Mouse (Mus musculus): ENCODE results near the gene Mrm2. TPM values are rescaled to one million over a fixed set of nuclear protein-coding genes. Genes with fewer than 3 reads are reported as not detected.

Mrm2 gene
- total and polyA plus RNA-seq, 3 experiments, result 10.9 to 12.5 (median 11.0) TPM

DNA sequence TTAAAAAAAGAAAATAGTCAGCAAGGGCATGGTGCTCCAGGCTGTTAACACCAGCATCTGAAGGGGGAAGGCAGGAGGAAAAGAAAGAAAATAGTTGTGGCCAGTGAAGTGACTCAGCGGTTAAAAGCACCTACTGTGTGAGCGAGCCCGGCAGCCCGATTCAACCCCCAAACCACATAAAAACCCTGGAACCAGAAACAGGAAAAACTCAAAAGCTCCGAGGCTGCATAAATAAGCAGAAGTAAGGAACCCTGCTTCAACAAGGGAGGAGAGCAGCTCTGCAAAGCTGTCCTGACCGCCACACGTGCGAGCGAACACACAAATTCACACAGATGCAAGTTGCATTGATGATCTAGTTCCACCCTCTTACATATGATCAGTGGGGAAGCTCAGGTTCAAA, 18.2 kb upstream of the Mrm2 start:
- Histone ChIP-seq H3K79me2 (replicated peaks; ENCODE audit: control insufficient read depth, insufficient read depth, low read length) (no peaks in the 10 kb centered on the region), H3K9ac (ENCODE audit: low read depth, low read length) (no peak overlapping the region), H3K36me3 (ENCODE audit: control insufficient read depth, insufficient read depth, low read length) (no peaks in the 10 kb centered on the region), H3K4me1 (ENCODE audit: control insufficient read depth, insufficient read depth, low read length) (no peaks in the 10 kb centered on the region), H3K27ac (no peak overlapping the region), H3K4me3 (no peak overlapping the region), H3K27me3 (ENCODE audit: control insufficient read depth, insufficient read depth, low read length) (no peaks in the 10 kb centered on the region)
- WGBS, result 84% methylated on average over 9 of the region's 9 CpGs
- no peak for DNase-seq
- TF ChIP-seq POLR2A (IDR thresholded peaks at IDR 0.05; ENCODE audit: insufficient read depth, low read depth, low read length) (no peak), CTCF (IDR thresholded peaks at IDR 0.05) (no peak), EP300 (IDR thresholded peaks at IDR 0.05; ENCODE audit: insufficient read depth, low read depth, low read length) (no peak)
- intact Hi-C loops (cut with DNase I), result no loop called here

- Histone ChIP-seq H3K27me3 (ENCODE audit: control insufficient read depth, insufficient read depth, low read length) (no peaks in the 10 kb centered on the region), H3K9ac (ENCODE audit: low read depth, low read length) (no peak overlapping the region), H3K36me3 (ENCODE audit: control insufficient read depth, insufficient read depth, low read length) (no peaks in the 10 kb centered on the region), H3K27ac (no peak overlapping the region), H3K4me1 (ENCODE audit: control insufficient read depth, insufficient read depth, low read length) (no peaks in the 10 kb centered on the region), H3K4me3 (no peak overlapping the region), H3K79me2 (replicated peaks; ENCODE audit: control insufficient read depth, insufficient read depth, low read length) (no peaks in the 10 kb centered on the region)
- 64% methylated on average over 1 of the region's 1 CpGs for WGBS
- TF ChIP-seq EP300 (IDR thresholded peaks at IDR 0.05; ENCODE audit: insufficient read depth, low read depth, low read length) (no peak), CTCF (IDR thresholded peaks at IDR 0.05) (no peak), POLR2A (IDR thresholded peaks at IDR 0.05; ENCODE audit: insufficient read depth, low read depth, low read length) (no peak)
- intact Hi-C loops (cut with DNase I), result no loop called here
- no peak for DNase-seq
Measured at GRCm38 (mm10) chr5:140346050-140346449, 14.4 kb upstream of the Mrm2 start.

DNA sequence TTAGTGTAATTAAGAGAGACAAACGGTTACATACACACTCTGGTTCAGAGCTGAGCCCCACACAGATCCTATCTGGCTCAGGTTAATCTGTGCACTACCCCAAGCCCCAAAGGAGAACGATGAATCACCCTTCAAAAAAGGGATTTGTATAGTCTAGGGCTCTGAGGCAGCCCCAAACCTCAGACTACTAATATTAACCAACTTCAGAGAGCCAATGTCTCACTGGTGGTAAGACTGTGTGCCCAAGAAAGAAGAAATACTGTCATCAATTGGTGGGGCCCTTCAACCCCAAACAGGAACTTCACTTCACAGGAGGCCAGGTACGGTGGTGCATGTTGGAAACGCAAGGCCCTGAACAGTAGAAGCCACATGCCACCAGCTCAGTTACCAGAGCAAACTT, 13.5 kb upstream of the Mrm2 start:
- intact Hi-C loops (cut with DNase I), result no loop called here
- Histone ChIP-seq H3K9ac (ENCODE audit: low read depth, low read length) (no peak overlapping the region), H3K4me3 (no peak overlapping the region), H3K27ac (no peak overlapping the region), H3K36me3 (ENCODE audit: control insufficient read depth, insufficient read depth, low read length) (no peaks in the 10 kb centered on the region), H3K79me2 (replicated peaks; ENCODE audit: control insufficient read depth, insufficient read depth, low read length) (no peaks in the 10 kb centered on the region), H3K4me1 (ENCODE audit: control insufficient read depth, insufficient read depth, low read length) (no peaks in the 10 kb centered on the region), H3K27me3 (ENCODE audit: control insufficient read depth, insufficient read depth, low read length) (no peaks in the 10 kb centered on the region)
- TF ChIP-seq EP300 (IDR thresholded peaks at IDR 0.05; ENCODE audit: insufficient read depth, low read depth, low read length) (no peak), CTCF (IDR thresholded peaks at IDR 0.05) (no peak), POLR2A (IDR thresholded peaks at IDR 0.05; ENCODE audit: insufficient read depth, low read depth, low read length) (no peak)
- no peak for DNase-seq
- WGBS, result 91% methylated on average over 4 of the region's 4 CpGs

DNA sequence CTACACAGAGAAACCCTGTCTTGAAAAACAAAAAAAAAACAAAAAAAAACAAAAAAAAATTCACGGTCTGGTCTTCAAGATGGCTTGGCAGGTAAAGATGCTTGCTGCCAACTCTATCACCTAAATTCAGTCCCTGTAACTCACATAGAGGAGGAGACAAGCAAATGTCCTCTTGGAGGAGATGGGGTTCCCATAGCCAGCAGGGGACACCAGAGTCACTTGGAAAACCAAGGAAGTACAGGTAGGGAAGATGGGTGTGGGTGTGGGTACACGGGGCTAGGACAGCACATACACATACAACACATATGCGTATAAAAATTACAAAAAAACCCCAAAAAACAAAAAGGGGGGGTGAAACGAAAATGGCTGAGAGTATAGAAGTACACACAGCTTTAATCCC, 11.2 kb upstream of the Mrm2 start:
- DNase-seq, result no peak
- intact Hi-C loops (cut with DNase I), result no loop called here
- Histone ChIP-seq H3K4me3 (no peak overlapping the region), H3K4me1 (ENCODE audit: control insufficient read depth, insufficient read depth, low read length) (no peaks in the 10 kb centered on the region), H3K27me3 (ENCODE audit: control insufficient read depth, insufficient read depth, low read length) (no peaks in the 10 kb centered on the region), H3K79me2 (replicated peaks; ENCODE audit: control insufficient read depth, insufficient read depth, low read length) (no peaks in the 10 kb centered on the region), H3K27ac (no peak overlapping the region), H3K9ac (ENCODE audit: low read depth, low read length) (no peak overlapping the region), H3K36me3 (ENCODE audit: control insufficient read depth, insufficient read depth, low read length) (no peaks in the 10 kb centered on the region)
- TF ChIP-seq CTCF (IDR thresholded peaks at IDR 0.05) (peak; percentile 22; the same call in 1 of the 2 replicates), POLR2A (IDR thresholded peaks at IDR 0.05; ENCODE audit: insufficient read depth, low read depth, low read length) (no peak)
- WGBS, result 84% methylated on average over 4 of the region's 4 CpGs

GRCm38 (mm10) chr5:140339836-140340235, 8.1 kb upstream of the Mrm2 start:
- no peak for TF ChIP-seq POLR2A (IDR thresholded peaks at IDR 0.05; ENCODE audit: insufficient read depth, low read depth, low read length)
- no peak for TF ChIP-seq EP300 (IDR thresholded peaks at IDR 0.05; ENCODE audit: insufficient read depth, low read depth, low read length)
- TF ChIP-seq CTCF (IDR thresholded peaks at IDR 0.05), result no peak
- Histone ChIP-seq H3K9ac (ENCODE audit: low read depth, low read length) (no peak overlapping the region), H3K36me3 (ENCODE audit: control insufficient read depth, insufficient read depth, low read length) (no peaks in the 10 kb centered on the region), H3K4me1 (ENCODE audit: control insufficient read depth, insufficient read depth, low read length) (no peaks in the 10 kb centered on the region), H3K4me3 (no peak overlapping the region), H3K27me3 (ENCODE audit: control insufficient read depth, insufficient read depth, low read length) (no peaks in the 10 kb centered on the region), H3K79me2 (replicated peaks; ENCODE audit: control insufficient read depth, insufficient read depth, low read length) (no peaks in the 10 kb centered on the region), H3K27ac (no peak overlapping the region)
- intact Hi-C loops (cut with DNase I), result loop anchor here (5.0 kb wide), 1 partner anchor 72 kb away; no protein-coding TSS in a partner anchor
- DNase-seq, result no peak
- 75% methylated on average over 3 of the region's 3 CpGs for WGBS

- WGBS, result 94% methylated on average over 4 of the region's 4 CpGs
- Histone ChIP-seq H3K4me1 (ENCODE audit: control insufficient read depth, insufficient read depth, low read length) (no peaks in the 10 kb centered on the region), H3K4me3 (no peak overlapping the region), H3K9ac (ENCODE audit: low read depth, low read length) (no peak overlapping the region), H3K36me3 (ENCODE audit: control insufficient read depth, insufficient read depth, low read length) (no peaks in the 10 kb centered on the region), H3K27me3 (ENCODE audit: control insufficient read depth, insufficient read depth, low read length) (no peaks in the 10 kb centered on the region), H3K27ac (no peak overlapping the region), H3K79me2 (replicated peaks; ENCODE audit: control insufficient read depth, insufficient read depth, low read length) (no peaks in the 10 kb centered on the region)
- TF ChIP-seq CTCF (IDR thresholded peaks at IDR 0.05) (0 out of 2 replicates have a peak, but pooled peaks have one; percentile 11), POLR2A (IDR thresholded peaks at IDR 0.05; ENCODE audit: insufficient read depth, low read depth, low read length) (no peak)
- DNase-seq, result no peak
- intact Hi-C loops (cut with DNase I), result loop anchor here (5.0 kb wide), 1 partner anchor 74 kb away; no protein-coding TSS in a partner anchor
Measured at GRCm38 (mm10) chr5:140338779-140339178, 7.1 kb upstream of the Mrm2 start.
